Mouse (Mus musculus): ENCODE measurements around the gene Hspa1l. TPM values are rescaled to one million over a fixed set of nuclear protein-coding genes. Genes with fewer than 3 reads are reported as not detected.

Gene Hspa1l
- total RNA-seq, 2 experiments from 2014 or later = 0.42 to 0.48 TPM

- DNase-seq = peak; percentile 37 to 70
These were observed 55.0 kb downstream of the Hspa1l start, which contains the start of gene Sapcd1 for GRCm38 (mm10) chr17:35027277-35028068. Gene Sapcd1, minus strand, starts transcription at chr17:35028016.

DNA sequence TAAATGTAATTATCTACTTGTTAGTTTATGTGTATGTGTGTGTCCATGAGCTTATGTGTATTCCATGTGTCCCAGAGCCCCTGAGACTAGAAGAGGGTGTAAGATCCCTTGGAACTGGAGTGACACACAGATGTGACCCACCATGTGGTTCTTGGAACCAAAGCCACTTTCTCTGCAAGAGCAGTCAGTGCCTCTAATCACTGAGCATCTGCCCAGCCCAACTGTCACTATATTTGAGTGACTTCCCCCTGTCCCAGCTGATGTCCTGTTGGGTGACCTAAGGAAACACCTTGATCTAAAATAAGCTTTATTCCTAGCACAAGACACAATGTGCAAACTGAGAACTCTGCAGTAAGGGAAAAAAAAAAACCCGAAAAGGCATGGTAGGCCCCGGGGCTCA is 55.8 kb downstream of the Hspa1l start:
- no peak for DNase-seq

Other genes starting within 250 kb of the Hspa1l start
- gene C4b, start 228.8 kb upstream of the Hspa1l start, total RNA-seq (2021) = 10 to 100 TPM; 15.7 to 22.6 TPM
- under 1 TPM in 1 of 2 experiments, not detected in 1; 0.32 TPM for gene Cyp21a1, start 168.1 kb upstream of the Hspa1l start, total RNA-seq (2021)
- 10 to 100 TPM; 54.9 to 61.0 TPM for gene Stk19, start 135.8 kb upstream of the Hspa1l start, total RNA-seq (2021)
- 10 to 100 TPM; 37.1 to 43.9 TPM for gene Dxo, start 135.7 kb upstream of the Hspa1l start, total RNA-seq (2021)
- 10 to 100 TPM; 69.5 to 72.4 TPM for gene Skiv2l, start 122.5 kb upstream of the Hspa1l start, total RNA-seq (2021)
- gene Nelfe, start 122.3 kb upstream of the Hspa1l start, total RNA-seq (2021) = 10 to 100 TPM; 29.2 to 32.1 TPM
- under 1 TPM in 1 of 2 experiments, not detected in 1; 0.23 TPM for gene Cfb, start 110.2 kb upstream of the Hspa1l start, total RNA-seq (2021)
- 1 to 10 TPM; 6.9 to 8.0 TPM for gene Zbtb12, start 93.2 kb upstream of the Hspa1l start, total RNA-seq (2021)
- gene Gm20547, start 90.7 kb upstream of the Hspa1l start, total RNA-seq (2021) = not detected
- 1 to 10 TPM in 1 of 2 experiments, under 1 TPM in 1; 0.22 to 2.0 TPM for gene C2, start 74.4 kb upstream of the Hspa1l start, total RNA-seq (2021)
- 100 to 1,000 TPM; 175 to 182 TPM for gene Ehmt2, start 74.2 kb upstream of the Hspa1l start, total RNA-seq (2021)
- under 1 TPM in 1 of 2 experiments, not detected in 1; 0.28 TPM for gene Slc44a4, start 58.2 kb upstream of the Hspa1l start, total RNA-seq (2021)
- gene Neu1, start 41.5 kb upstream of the Hspa1l start, total RNA-seq (2021) = 10 to 100 TPM; 37.6 to 41.2 TPM
- gene Hspa1b, start 13.5 kb upstream of the Hspa1l start, total RNA-seq (2021) = 10 to 100 TPM; 28.0 to 35.6 TPM
- not detected for gene Gm20481, start 2.8 kb upstream of the Hspa1l start, total RNA-seq (2021)
- gene Hspa1a, start 547 bp upstream of the Hspa1l start, total RNA-seq (2021) = 10 to 100 TPM; 19.1 to 26.6 TPM
- gene Lsm2, start 9.2 kb downstream of the Hspa1l start, total RNA-seq (2021) = 10 to 100 TPM; 17.3 to 19.1 TPM
- 10 to 100 TPM; 45.1 to 50.1 TPM for gene Vars, start 28.3 kb downstream of the Hspa1l start, total RNA-seq (2021)
- under 1 TPM; 0.22 to 0.33 TPM for gene Vwa7, start 43.9 kb downstream of the Hspa1l start, total RNA-seq (2021)
- gene Sapcd1, start 55.3 kb downstream of the Hspa1l start, total RNA-seq (2021) = under 1 TPM; 0.62 to 0.94 TPM
- under 1 TPM; 0.62 to 0.73 TPM for gene Msh5, start 74.0 kb downstream of the Hspa1l start, total RNA-seq (2021)
- 10 to 100 TPM in 1 of 2 experiments, 1 to 10 TPM in 1; 6.7 to 11.5 TPM for gene Clic1, start 77.3 kb downstream of the Hspa1l start, total RNA-seq (2021)
- gene Ddah2, start 86.3 kb downstream of the Hspa1l start, total RNA-seq (2021) = 10 to 100 TPM; 16.0 to 18.0 TPM
- not detected for gene Ly6g6c, start 92.7 kb downstream of the Hspa1l start, total RNA-seq (2021)
- not detected for gene Mpig6b, start 93.5 kb downstream of the Hspa1l start, total RNA-seq (2021)
- 1 to 10 TPM; 3.6 to 5.4 TPM for gene Ly6g6e, start 104.2 kb downstream of the Hspa1l start, total RNA-seq (2021)
- gene Ly6g6d, start 105.4 kb downstream of the Hspa1l start, total RNA-seq (2021) = 1 to 10 TPM in 1 of 2 experiments, under 1 TPM in 1; 0.99 to 2.1 TPM
- not detected for gene Ly6g6f, start 112.9 kb downstream of the Hspa1l start, total RNA-seq (2021)
- 100 to 1,000 TPM; 101 to 102 TPM for gene Abhd16a, start 116.6 kb downstream of the Hspa1l start, total RNA-seq (2021)
- not detected for gene Ly6g5c, start 135.6 kb downstream of the Hspa1l start, total RNA-seq (2021)
- gene Ly6g5b, start 142.7 kb downstream of the Hspa1l start, total RNA-seq (2021) = under 1 TPM in 1 of 2 experiments, not detected in 1; 0.70 TPM
- 10 to 100 TPM; 13.0 to 15.2 TPM for gene Gpank1, start 148.8 kb downstream of the Hspa1l start, total RNA-seq (2021)
- 100 to 1,000 TPM; 169 to 176 TPM for gene Csnk2b, start 149.3 kb downstream of the Hspa1l start, total RNA-seq (2021)
- 10 to 100 TPM; 25.6 to 29.3 TPM for gene D17H6S53E, start 153.7 kb downstream of the Hspa1l start, total RNA-seq (2021)
- gene Apom, start 159.3 kb downstream of the Hspa1l start, total RNA-seq (2021) = not detected
- 100 to 1,000 TPM; 304 to 319 TPM for gene Bag6, start 162.5 kb downstream of the Hspa1l start, total RNA-seq (2021)
- 100 to 1,000 TPM; 315 to 340 TPM for gene Prrc2a, start 192.2 kb downstream of the Hspa1l start, total RNA-seq (2021)
- 10 to 100 TPM; 10.1 to 10.9 TPM for gene Aif1, start 203.4 kb downstream of the Hspa1l start, total RNA-seq (2021)
- gene Lst1, start 215.7 kb downstream of the Hspa1l start, total RNA-seq (2021) = 1 to 10 TPM; 7.1 to 7.7 TPM
- under 1 TPM in 1 of 2 experiments, not detected in 1; 0.30 TPM for gene Ltb, start 221.7 kb downstream of the Hspa1l start, total RNA-seq (2021)
- not detected for gene Tnf, start 229.3 kb downstream of the Hspa1l start, total RNA-seq (2021)
- gene Lta, start 232.6 kb downstream of the Hspa1l start, total RNA-seq (2021) = under 1 TPM; 0.28 to 0.42 TPM
- not detected for gene Gm16181, start 248.1 kb downstream of the Hspa1l start, total RNA-seq (2021)

All from layer of hippocampus, postnatal 36 days (tissue).